Mouse (Mus musculus) kidney, embryonic 16.5 days (tissue): ENCODE results near the gene Tmem86a. TPM values are rescaled to one million over a fixed set of nuclear protein-coding genes. Genes with fewer than 3 reads are reported as not detected.
A peak's percentile ranks its signal among the peaks of the same experiment; 100 is the strongest.

Source experiments
- ATAC-seq: fragments of 200-750 bp; cut with Nextera tagmentation; 2 replicates; pipeline ENCODE4 v1.8.0; 2017; ENCODE audit warnings: moderate TSS enrichment; ENCODE audit not compliant: low FRiP score, low TSS enrichment
- H3K27ac ChIP-seq: fragments of 300-500 bp; sonication (generic); 2 replicates; pipeline ENCODE4 v1.5.1; 2014; ENCODE audit warnings: low read length
- H3K27me3 ChIP-seq: fragments of 300-500 bp; sonication (generic); 2 replicates; pipeline ENCODE4 v1.6.1; 2014; ENCODE audit warnings: low read length, control low read depth, mixed read lengths; ENCODE audit not compliant: insufficient read depth
- H3K36me3 ChIP-seq: fragments of 300-500 bp; sonication (generic); 2 replicates; pipeline ENCODE4 v1.6.1; 2014; ENCODE audit warnings: low read length, control low read depth, mixed read lengths; ENCODE audit not compliant: insufficient read depth
- H3K4me1 ChIP-seq: fragments of 300-500 bp; sonication (generic); 2 replicates; pipeline ENCODE4 v1.6.1; 2014; ENCODE audit warnings: low read length, control low read depth, mixed read lengths; ENCODE audit not compliant: insufficient read depth
- H3K4me2 ChIP-seq: fragments of 300-500 bp; sonication (generic); replicated peaks from 2 replicates; pipeline ENCODE4 v1.6.1; 2014; ENCODE audit warnings: low read depth, low read length
- H3K4me3 ChIP-seq: fragments of 300-500 bp; sonication (generic); 2 replicates; pipeline ENCODE4 v1.5.1; 2014; ENCODE audit warnings: mild to moderate bottlenecking, low read length
- H3K9ac ChIP-seq: fragments of 300-500 bp; sonication (generic); replicated peaks from 2 replicates; pipeline ENCODE4 v1.6.1; 2014; ENCODE audit warnings: low read length
- H3K9me3 ChIP-seq: fragments of 300-500 bp; sonication (generic); 2 replicates; pipeline ENCODE4 v1.6.1; 2016; ENCODE audit warnings: low read length, control low read depth
- WGBS: fragments of 180-500 bp; shearing (Covaris S2); extraction: QIAGEN DNeasy Blood & Tissue Kit; methylation state at CpG from one replicate; pipeline ENCODE4 v1.1.7; 2014; 5-methylcytosine and 5-hydroxymethylcytosine counted together
- polyA plus RNA-seq: library from polyadenylated mRNA; unstranded; fragments of >200 nt; fragmentation: Nextera tagmentation; extraction: Ambion mirVana; gene quantifications from 2 replicates; pipeline ENCODE4 v1.2.1, GENCODE M21; 2015

Tmem86a gene
- polyA plus RNA-seq, 1 experiment from 2014 or later, result 35.8 TPM

DNA sequence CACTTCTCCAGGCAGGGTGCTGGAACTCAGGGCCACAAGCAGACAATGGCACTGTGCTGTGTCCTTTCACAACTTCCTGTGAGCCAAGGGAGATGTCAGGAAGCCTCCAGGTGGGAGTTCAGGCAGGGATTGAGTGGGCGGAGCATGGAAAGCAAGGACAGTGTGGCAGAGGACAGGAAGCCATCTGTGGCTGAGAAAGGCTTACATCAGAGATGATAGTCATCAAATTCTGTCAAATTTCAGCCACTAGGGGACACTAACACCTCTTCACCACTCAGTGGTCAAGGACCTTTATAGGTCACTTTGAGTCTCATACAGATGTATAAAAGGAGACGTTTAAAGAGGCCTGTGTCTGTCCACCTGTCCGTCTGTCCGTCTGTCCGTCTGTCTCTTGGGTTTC is 22.1 kb downstream of the Tmem86a start:
- H3K27ac ChIP-seq, result peak overlapping the region; percentile 86; the same call in 1 of the 2 replicates

DNA sequence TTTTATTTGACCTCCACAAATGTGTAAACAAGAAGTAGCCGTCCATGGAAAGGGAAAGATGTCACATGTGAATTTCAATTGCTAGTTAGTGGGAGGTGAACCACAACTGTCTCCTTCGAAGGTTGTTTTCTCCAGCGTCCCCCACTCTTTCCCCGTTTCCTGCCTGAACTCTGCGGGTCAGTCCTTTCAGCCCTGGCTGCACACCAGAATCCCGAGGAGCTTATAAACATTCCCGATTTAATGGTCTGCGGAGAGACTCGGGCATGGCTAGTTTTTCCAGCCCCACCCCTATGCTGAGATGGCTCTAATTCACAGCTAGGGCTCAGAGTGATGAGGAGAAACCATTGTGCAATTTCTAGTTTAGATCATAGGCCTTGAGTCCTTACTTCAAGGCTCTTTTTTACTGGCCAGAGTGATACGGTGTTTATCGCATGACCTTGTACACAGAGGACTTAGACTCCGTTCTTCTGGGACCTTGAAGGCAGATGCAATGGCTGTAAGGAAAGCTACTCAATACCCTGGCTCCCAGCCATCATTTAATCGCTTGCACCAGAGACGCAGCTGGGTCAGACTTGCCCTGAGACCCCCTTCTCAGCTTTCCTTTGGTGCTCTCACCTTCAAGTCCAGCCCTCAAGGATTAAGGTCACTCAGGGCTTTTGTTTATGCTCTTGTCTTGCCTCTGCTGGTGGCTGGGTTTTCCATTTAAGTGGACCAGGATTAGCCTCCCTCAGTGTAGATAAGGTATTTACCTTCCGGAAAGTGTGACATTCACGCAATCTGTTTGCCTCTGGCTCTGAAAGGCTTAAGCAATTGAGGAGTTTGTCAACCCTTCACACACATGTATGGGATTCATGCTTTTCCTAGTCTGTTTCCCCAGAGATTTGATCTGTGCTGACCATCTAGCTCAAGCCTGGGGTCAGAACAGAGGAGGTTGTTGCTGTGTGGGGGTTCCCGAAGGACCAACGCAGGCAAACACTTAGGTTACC is 23.4 kb downstream of the Tmem86a start:
- H3K4me2 ChIP-seq, result 0 out of 2 replicates have a peak overlapping the region, but pooled peaks have one; percentile 7
- no peaks in the 10 kb centered on the region for H3K27me3 ChIP-seq
- H3K9ac ChIP-seq, result peak overlapping the region; percentile 11; the same call in 1 of the 2 replicates
- 18% methylated on average over 18 of the region's 18 CpGs for WGBS
- peaks cover 25% of the 10 kb centered on the region for H3K4me1 ChIP-seq
- H3K4me3 ChIP-seq, result no peak overlapping the region
- peak; percentile 83 for ATAC-seq
- H3K36me3 ChIP-seq, result no peaks in the 10 kb centered on the region
- peak overlapping the region; percentile 86 for H3K27ac ChIP-seq
- no peaks in the 10 kb centered on the region for H3K9me3 ChIP-seq

More for the DNA sequence above, 22.1 kb downstream of the Tmem86a start:
- no peak overlapping the region for H3K4me3 ChIP-seq
- no peak overlapping the region for H3K4me2 ChIP-seq
- H3K27me3 ChIP-seq, result no peaks in the 10 kb centered on the region
- peaks cover 25% of the 10 kb centered on the region for H3K4me1 ChIP-seq
- H3K36me3 ChIP-seq, result no peaks in the 10 kb centered on the region
- ATAC-seq, result 0 out of 2 replicates have a peak, but pooled peaks have one; percentile 4
- H3K9ac ChIP-seq, result no peak overlapping the region
- WGBS, result 68% methylated on average over 5 of the region's 5 CpGs
- H3K9me3 ChIP-seq, result no peaks in the 10 kb centered on the region

DNA sequence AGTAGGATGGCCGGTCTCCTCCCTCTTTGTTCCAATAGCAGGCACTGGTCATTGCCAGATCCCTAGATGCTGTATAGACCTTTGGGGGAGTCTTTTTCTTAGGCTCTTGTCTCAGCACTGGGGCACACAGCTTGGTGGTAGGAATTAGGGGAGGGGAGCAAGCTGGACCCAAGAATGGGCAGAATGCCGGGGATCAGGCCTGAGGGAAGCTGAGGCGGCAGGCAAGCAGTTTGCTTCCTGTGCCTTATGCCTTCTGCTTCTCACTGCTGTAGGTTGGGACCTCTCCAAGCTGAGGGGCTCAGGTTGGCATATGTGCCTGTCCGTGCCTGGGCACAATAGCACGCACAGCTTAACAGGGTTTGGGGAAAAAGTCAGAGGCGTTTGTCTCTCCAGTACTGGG is 25.8 kb downstream of the Tmem86a start:
- Histone ChIP-seq H3K9ac (no peak overlapping the region), H3K27ac (no peak overlapping the region), H3K9me3 (no peaks in the 10 kb centered on the region), H3K4me3 (no peak overlapping the region), H3K4me1 (peaks cover 32% of the 10 kb centered on the region), H3K27me3 (no peaks in the 10 kb centered on the region), H3K36me3 (no peaks in the 10 kb centered on the region), H3K4me2 (no peak overlapping the region)
- WGBS, result 93% methylated on average over 6 of the region's 6 CpGs
- ATAC-seq, result no peak

DNA sequence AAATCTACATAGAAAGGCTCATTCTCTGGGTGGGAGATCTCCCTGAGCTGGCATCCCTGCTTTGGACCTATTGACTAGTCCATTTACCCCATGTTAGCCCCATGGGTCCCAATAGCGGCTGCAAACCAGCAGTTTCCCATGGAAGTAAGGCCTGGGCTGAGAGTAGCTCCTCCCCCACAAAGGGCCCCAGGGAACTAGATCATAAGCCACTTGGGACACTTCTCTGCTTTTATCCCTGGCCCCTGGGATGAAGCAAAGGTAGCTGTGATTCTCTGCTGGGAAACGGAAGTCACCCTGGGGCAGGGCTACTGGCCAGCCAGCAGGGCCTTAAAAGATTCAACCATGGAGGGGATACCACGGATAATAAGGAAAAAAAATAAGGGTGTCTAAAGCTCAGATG is 26.3 kb downstream of the Tmem86a start:
- Histone ChIP-seq H3K4me3 (no peak overlapping the region), H3K4me2 (no peak overlapping the region), H3K36me3 (no peaks in the 10 kb centered on the region), H3K9me3 (no peaks in the 10 kb centered on the region), H3K4me1 (peaks cover 32% of the 10 kb centered on the region), H3K27ac (no peak overlapping the region), H3K27me3 (no peaks in the 10 kb centered on the region), H3K9ac (no peak overlapping the region)
- 67% methylated on average over 3 of the region's 3 CpGs for WGBS
- no peak for ATAC-seq

DNA sequence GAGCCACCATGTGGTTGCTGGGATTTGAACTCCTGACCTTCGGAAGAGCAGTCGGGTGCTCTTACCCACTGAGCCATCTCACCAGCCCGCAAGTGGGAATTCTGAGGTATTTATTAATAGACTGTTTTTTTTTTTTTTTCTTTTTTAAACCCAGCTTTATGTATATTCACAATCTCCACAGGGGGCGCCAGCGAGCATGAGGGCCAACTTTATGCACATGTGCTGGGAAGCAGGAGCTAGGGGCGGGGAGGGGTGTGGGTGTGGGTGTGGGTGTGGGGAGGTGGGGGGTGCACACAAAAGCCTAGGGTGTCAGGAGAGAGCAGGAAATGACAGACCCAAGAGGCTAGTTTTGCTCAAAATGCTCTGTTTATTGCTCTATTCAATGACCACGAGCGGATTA is 27.1 kb downstream of the Tmem86a start:
- H3K4me2 ChIP-seq, result no peak overlapping the region
- peaks cover 30% of the 10 kb centered on the region for H3K4me1 ChIP-seq
- no peak for ATAC-seq
- no peak overlapping the region for H3K27ac ChIP-seq
- H3K4me3 ChIP-seq, result no peak overlapping the region
- H3K36me3 ChIP-seq, result no peaks in the 10 kb centered on the region
- H3K9ac ChIP-seq, result no peak overlapping the region
- WGBS, result 77% methylated on average over 8 of the region's 8 CpGs
- no peaks in the 10 kb centered on the region for H3K27me3 ChIP-seq
- H3K9me3 ChIP-seq, result no peaks in the 10 kb centered on the region

DNA sequence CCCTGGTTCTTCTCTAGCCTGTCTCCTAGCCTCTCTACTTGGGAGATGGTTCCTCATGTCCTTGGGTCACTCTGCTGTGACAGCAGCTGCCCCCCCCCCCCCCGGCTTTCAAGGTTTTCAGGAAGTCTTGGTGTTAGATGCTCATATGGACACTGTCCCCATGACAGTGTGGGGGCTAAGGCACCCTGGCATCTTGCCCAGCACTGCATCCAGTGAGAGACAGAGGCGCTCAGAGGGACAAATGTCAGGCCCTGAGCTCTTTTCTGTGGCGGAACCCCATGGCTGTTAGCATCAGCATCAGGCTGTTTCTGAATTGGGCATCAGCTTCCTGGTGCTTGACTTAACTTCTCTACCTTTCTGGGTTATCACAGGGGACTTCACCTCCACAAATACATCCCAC is 30.5 kb downstream of the Tmem86a start:
- no peak for ATAC-seq
- Histone ChIP-seq H3K27me3 (no peaks in the 10 kb centered on the region), H3K27ac (no peak overlapping the region), H3K36me3 (no peaks in the 10 kb centered on the region), H3K4me2 (no peak overlapping the region), H3K9ac (peak overlapping the region; percentile 18; the same call in 1 of the 2 replicates), H3K4me3 (no peak overlapping the region), H3K4me1 (peaks cover 8% of the 10 kb centered on the region; the same call in 1 of the 2 replicates), H3K9me3 (no peaks in the 10 kb centered on the region)
- 67% methylated on average over 3 of the region's 3 CpGs for WGBS

DNA sequence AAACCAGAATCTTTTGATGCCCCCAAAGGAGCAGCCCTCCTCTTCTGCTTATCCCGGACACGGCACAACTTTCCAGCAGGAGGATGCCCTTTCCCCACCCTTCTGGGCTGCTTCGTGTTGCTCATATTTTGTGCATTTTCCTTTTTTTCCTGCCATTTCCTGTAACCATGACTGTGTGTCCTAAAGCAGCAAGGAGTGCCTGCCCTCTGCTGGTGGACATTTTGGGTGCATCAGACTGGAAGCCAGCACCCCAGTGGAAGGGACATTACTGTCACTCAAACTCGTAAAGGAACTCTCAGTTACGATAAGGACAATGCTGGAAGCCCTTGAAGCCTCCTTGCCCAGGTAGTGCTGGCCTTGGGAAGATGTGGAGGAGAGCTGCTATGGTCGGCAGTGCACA is 30.9 kb downstream of the Tmem86a start:
- 32% methylated on average over 6 of the region's 6 CpGs for WGBS
- peak overlapping the region; percentile 18; the same call in 1 of the 2 replicates for H3K9ac ChIP-seq
- no peaks in the 10 kb centered on the region for H3K36me3 ChIP-seq
- H3K4me1 ChIP-seq, result peaks cover 8% of the 10 kb centered on the region; the same call in 1 of the 2 replicates
- no peaks in the 10 kb centered on the region for H3K9me3 ChIP-seq
- H3K4me3 ChIP-seq, result no peak overlapping the region
- ATAC-seq, result peak; percentile 21; the same call in 1 of the 2 replicates
- no peak overlapping the region for H3K27ac ChIP-seq
- no peak overlapping the region for H3K4me2 ChIP-seq
- H3K27me3 ChIP-seq, result no peaks in the 10 kb centered on the region

DNA sequence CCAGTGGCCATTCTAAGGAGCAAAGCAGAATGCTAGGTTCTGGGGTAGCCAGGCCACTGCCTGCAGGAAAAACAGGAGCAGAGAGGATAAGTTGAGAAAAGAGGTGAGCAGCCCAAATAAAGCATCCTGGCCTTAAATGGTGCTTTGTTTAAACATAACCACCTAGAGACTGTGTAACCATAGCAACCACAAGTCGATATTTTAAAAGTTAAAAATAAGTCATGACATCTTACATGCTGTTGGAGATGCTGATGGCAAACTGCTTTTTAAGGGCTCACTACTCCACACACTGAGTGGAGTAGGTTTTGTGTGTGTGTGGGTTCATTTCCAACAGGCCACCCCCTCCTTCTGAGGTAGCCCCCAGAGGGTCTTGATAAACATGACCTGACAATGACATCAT is 34.7 kb downstream of the Tmem86a start:
- Histone ChIP-seq H3K36me3 (no peaks in the 10 kb centered on the region), H3K9me3 (no peaks in the 10 kb centered on the region), H3K4me1 (peaks cover 8% of the 10 kb centered on the region; the same call in 1 of the 2 replicates), H3K27me3 (no peaks in the 10 kb centered on the region), H3K27ac (no peak overlapping the region), H3K9ac (no peak overlapping the region), H3K4me2 (no peak overlapping the region), H3K4me3 (no peak overlapping the region)
- WGBS, result 62% methylated on average over 1 of the region's 1 CpGs
- ATAC-seq, result no peak

DNA sequence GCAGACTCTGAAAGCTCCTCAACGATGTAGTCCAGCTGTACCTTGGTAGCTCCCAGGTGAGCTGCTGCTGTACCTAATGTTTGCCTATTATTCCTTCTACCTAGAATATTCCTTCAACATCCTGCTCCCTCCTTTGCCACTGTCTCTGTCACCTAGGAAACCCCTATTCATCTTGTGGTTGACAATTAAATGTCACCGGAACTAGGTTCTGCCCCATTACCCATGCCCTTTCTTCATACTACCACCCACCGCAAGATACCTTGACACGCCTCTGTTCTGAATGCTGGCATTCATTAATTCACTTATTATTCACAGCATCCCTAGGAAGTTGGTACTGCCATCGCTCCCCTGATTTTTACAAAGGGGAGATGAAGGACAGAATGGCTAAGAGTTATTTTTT is 43.5 kb downstream of the Tmem86a start:
- H3K9ac ChIP-seq, result no peak overlapping the region
- no peaks in the 10 kb centered on the region for H3K27me3 ChIP-seq
- no peak overlapping the region for H3K4me3 ChIP-seq
- no peak overlapping the region for H3K4me2 ChIP-seq
- no peak overlapping the region for H3K27ac ChIP-seq
- 50% methylated on average over 5 of the region's 5 CpGs for WGBS
- H3K9me3 ChIP-seq, result no peaks in the 10 kb centered on the region
- H3K36me3 ChIP-seq, result no peaks in the 10 kb centered on the region
- no peaks in the 10 kb centered on the region for H3K4me1 ChIP-seq
- ATAC-seq, result no peak

DNA sequence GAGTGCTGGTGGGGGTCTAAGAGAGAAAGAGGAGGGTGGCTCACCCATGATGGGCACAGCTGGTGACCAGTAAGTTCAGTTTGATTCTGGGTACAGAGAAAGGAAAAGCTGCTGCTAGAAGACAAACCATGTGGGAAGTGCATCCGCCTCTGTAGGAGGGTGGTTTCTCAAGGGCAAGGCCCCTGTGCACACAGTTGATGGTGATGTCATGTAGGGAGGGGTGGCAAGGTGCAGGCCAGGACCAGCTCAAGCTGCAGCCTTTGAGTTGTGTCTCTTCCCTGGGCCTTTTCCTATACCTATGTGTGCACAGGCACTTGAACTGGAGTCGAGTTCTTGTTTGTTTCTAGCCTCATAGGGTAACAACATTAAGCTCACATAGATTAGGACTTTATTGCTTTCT is 44.6 kb downstream of the Tmem86a start:
- WGBS, result 66% methylated on average over 2 of the region's 2 CpGs
- no peaks in the 10 kb centered on the region for H3K27me3 ChIP-seq
- no peak for ATAC-seq

More for the DNA sequence above, 44.6 kb downstream of the Tmem86a start:
- no peak overlapping the region for H3K4me3 ChIP-seq
- no peaks in the 10 kb centered on the region for H3K4me1 ChIP-seq
- H3K9ac ChIP-seq, result no peak overlapping the region
- H3K4me2 ChIP-seq, result no peak overlapping the region
- H3K36me3 ChIP-seq, result no peaks in the 10 kb centered on the region
- H3K27ac ChIP-seq, result no peak overlapping the region
- no peaks in the 10 kb centered on the region for H3K9me3 ChIP-seq
